Mouse (Mus musculus): ENCODE results near the gene Cald1.

Gene Cald1

DNA sequence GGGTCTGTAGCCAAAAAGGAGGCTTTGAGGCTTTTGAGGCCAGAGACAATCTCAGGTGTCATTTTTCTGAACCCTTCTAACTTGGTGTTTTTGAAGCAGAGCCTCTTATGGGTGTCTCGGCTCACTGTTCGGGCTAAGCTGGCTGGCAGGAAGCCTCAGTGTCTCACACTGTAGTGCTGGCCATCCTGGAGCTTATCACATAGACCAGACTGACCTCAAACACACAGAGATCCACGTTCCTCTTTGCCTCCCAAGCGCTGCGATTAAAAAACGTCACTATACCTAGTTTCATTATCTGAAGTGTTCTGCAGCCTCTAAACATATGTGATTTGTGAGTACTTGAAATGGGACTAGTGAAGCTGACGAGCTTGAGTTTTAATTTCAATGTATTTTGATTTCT, 76.1 kb downstream of the Cald1 start:
- no peak for DNase-seq

DNA sequence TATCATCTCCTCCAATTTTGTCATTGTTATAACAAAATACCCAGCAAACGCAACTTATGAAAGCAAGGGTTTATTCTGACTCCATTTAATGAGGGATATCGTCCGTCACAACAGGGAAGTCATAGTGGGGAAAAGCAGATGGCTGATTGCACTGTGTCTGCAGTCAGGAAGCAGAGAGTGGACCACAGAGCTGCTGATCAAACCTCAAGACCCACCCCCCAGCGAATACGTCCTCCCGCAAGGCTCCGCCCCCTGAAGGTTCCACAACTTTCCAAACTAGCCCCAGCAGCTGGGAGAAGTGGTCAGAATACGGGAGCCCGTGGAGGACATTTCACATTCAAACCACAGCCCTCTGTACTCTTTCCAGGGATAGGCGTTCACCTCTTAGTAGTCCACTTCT, 76.6 kb downstream of the Cald1 start:
- DNase-seq = no peak

DNA sequence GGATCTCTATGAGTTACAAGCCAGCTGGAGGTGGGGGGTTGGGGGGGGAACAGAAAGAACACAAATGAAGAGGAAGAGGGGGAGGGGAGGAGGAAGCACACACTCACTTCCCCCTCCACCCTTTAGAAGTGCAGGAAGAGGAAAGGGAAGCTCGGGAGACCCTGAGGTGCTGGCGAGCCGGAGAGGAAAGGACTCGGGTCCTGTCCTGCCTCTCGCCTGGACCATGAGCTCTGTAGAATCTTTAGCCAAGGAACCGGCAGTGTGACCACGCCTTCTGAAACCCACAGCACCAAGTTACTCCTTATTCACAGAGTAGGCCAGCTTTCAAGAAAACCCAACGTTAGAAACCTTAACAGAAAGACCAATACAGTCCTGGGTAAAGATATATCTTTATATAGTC, 83.8 kb downstream of the Cald1 start:
- DNase-seq = no peak

GRCm38 (mm10) chr6:34684886-34685285, 86.6 kb downstream of the Cald1 start:
- no peak for DNase-seq

DNA sequence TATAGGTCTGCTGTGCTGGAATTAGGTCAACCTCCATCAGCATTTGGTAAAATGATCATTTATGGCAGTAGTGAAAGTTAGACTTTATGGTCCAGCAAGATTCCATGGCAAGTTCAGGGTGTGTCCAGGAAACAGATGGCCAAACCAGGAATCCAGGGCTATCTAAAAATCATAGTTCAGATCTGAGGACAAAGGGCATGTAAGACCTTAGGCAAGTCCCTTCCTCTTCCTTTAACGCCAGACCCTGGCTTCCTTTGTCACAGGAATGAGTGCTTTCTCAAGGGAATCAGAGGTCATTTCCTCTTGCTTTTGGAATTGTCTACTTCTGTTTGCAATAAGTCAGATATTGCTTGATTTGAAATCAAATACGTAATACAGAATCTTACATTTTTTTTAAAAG, 90.7 kb downstream of the Cald1 start:
- DNase-seq = no peak

- DNase-seq = no peak
These were observed 93.1 kb downstream of the Cald1 start for GRCm38 (mm10) chr6:34691416-34691815.

GRCm38 (mm10) chr6:34694096-34694495, 95.8 kb downstream of the Cald1 start:
- no peak for DNase-seq

DNA sequence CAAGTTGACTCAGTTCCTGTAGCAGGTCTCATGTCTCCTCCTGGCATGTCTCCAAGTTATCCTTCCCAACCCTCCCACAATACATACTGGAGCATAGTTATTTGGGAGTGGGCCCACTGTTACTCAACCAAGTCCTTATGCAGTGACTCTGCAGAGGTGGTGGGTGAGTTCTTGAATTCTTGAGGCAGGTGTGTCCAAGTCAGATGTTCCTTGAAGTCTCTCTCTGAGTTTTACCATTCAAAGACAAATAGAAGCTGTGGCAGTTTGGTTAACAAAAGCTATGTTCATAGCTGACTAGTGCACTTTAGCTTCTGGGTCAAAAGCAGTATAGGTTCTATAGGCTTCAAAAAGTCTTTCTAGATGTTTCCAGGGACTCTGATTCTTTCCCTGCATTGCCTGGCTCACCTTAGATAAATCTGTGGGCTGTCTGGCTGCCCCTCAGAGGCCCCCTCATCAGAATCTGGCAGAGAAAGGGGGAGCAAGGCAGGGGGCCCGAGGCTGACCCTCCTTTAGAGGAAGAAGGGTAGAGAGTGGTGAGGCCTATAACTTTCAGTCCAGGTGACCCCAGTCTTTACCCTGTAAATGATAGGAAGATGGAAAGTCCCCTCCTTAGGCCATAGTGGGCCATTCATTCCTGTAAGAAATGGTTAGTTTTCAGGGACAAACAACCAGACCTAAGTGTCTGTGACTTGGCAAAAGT, 105.3 kb downstream of the Cald1 start:
- DNase-seq = no peak

DNA sequence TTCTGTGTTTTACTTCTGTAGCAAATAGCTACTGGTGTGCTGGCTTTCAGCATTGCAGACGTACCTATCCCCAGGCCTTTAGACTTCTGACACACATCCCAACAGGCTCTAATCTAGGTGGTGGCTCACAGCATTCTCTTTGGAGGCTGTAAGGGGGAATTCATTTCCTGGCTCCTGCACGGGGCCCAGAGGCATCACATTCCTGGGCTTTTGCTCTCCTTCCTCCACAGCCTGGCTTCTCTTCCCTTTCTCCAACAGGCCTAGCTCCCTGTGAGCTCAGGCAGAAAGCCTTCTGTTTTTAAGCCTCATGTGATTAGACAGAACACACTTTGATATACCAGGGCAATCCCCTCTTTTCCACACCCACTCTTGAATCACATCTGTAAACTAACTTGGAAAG, 109.2 kb downstream of the Cald1 start:
- DNase-seq = no peak

- peak; percentile 15 for DNase-seq
These were observed 110.5 kb downstream of the Cald1 start for GRCm38 (mm10) chr6:34708650-34709265.

DNA sequence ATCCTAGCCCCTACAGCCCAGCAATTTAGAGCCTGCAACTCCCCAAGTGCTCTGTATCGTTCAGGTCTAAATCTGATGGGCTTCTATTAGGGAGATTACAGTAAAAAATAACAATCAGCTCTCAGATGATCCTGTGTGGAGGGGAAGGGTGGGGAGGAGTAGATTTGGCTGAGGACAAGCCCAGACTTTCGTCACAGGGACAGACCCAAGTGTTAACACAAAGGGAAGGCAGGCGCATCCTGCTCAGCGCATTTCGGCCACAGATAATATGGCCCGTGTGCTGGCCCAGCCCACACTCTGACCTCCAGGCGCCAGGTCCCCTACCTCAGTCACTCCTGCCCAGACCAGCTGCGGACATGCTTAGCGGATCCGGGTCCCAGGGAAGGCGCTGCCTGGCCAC, 111.0 kb downstream of the Cald1 start:
- peak; percentile 15 for DNase-seq

DNA sequence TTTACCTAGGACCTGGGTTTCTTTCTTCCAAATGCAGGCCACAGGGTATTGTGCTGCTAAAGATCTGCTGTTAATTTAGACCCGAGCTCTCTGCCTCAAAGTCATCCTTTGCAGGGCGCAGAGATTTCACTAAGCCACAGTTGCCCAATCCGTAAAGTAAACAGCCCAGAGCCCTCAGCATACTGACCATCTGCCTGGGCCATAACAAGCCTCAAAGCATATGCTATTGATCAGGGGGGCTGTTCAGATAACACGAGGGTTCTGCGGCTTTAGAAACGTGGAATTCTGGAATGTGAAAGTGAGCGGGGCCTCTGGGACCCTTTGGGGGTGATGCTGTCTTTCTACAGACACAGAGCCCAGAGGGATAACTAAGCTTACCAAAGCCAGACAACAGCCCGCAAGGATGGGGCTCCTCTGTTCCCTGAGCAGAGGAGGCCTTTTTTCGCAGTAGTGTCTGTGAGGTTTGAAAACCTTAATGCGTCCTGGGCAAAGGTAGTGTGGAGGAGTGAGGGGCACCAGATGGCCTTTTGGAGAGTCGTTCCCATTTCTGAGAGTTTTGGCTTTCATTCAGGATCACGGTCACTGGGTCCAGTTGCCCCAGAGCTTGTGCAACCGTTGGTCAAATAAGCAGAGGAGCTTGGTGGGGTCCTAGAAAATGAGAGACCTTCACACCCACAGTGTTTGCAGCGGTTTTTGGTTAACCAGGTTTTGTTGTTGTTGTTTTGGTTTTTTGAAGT, 111.8 kb downstream of the Cald1 start:
- no peak for DNase-seq

- DNase-seq = no peak
These were observed 112.5 kb downstream of the Cald1 start for GRCm38 (mm10) chr6:34710848-34711247.

DNA sequence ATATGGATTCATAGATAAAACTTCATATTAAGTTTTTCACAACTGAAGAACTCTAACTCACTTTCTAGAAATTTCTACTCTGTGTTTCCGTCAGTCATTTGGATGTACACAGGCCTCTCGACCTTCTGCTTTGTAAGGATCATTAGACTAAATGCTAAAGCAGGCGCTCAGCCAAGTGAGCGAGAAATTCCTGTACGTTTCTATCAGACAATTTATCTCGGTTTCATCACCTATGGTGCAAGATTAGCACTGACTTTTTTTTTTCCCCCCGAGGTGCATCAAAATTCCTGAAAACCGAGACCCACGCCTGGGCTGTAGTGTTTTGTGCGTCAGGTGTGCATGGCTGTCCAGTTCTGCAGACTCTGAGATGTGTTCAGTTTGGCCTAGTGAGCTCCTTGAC, 113.3 kb downstream of the Cald1 start:
- no peak for DNase-seq

- DNase-seq = no peak
These were observed 114.9 kb downstream of the Cald1 start for GRCm38 (mm10) chr6:34713169-34713568.

DNA sequence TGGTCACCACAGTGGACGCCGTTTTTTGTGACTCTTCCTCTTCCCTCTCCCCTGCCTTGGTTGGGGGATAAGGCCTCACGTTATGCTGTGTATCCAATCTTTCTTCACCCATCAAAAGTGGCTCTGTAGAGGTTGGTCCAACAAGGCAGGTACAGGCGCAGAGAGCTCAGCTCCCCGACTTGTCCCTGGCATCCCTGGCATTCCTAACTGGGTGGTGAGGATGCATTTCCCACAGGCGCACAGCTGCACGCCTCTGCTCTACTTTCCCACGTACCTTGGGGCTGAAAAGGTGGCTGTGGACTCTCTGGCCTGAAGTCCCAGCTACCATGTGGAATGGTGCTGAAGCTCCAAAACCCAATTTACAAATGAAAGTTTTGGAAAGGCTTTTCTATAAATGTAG, 115.5 kb downstream of the Cald1 start:
- DNase-seq = no peak

GRCm38 (mm10) chr6:34714612-34715011, 116.3 kb downstream of the Cald1 start:
- no peak for DNase-seq

DNA sequence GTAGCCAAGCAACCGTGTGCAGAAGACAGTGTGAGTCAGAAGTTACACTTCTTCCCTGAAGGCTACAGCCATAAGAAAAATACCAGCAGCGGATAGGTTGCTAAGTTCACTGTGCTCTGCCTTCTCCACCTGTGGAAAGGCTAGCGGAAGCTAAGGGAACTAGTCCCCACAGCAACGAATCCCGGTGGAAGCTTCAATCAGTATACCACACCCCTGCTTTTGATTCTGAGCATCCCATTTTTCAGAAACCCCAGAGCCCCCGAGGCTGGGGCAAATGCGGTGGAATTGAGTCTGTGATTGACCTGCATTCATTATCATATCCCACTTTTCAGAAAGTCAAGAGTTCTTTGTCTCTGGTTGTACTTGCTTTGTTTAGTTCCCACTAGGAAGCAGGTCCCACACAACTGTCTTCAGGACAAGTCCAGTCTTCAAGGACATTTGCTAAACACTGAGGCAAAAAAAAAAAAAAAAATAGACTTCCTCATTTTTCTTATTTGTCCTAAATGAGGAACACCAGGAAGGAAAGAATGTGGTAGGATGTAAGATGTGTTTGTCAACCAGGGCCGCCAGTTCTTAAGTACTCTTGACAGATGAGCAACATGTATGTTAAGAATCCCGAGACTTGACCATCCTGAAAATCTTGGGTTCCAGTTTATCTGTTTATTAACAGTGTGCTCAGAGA, 118.0 kb downstream of the Cald1 start:
- DNase-seq = no peak

- no peak for DNase-seq
These were observed 118.8 kb downstream of the Cald1 start for GRCm38 (mm10) chr6:34716888-34717635.

DNA sequence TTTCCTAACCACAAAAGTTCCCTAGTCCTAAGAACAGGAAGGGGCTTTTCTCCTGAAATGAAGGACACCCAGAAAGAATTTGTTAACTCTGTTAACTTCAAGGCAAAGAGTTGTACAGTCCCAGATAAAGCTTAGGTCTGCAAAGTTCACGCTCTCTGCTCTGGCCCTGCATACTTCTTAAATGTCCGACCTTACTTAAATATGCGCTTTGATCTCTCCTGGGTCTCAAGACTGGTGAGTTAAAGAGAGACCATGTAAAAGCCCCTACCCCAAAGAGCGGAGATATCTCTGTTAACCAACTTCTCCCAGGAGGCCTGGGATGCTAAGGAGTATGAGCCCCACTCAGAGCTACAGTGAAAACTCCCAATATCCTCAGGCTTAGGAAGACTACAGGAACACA, 119.4 kb downstream of the Cald1 start:
- DNase-seq = no peak

DNA sequence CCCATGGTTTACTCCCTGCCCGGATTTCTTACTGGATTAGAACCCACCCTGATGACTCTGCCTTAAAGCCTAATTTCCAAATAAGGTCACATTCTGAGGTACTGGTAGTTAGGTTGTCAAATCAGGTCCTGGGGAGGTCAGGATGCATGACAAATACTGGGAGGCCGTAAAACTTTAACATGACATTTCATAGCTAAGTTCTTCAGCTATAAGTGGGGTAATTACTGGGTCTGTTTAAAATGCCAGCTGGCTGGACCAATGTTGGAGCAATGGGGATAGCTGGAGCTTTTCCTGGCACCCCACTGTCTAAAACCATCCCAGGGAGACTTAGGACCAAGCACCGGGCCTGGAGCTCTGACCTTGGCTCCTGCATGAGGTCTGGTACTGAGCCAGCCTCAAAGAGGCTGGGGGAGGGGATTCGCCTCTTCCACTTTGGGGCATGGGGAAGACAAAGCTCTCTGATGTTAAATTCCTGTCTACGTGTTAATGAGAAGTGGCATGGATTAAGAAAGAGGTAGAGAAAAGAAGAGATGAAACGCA, 120.9 kb downstream of the Cald1 start:
- DNase-seq = no peak

- DNase-seq = no peak
These were observed 122.1 kb downstream of the Cald1 start for GRCm38 (mm10) chr6:34720447-34720846.

DNA sequence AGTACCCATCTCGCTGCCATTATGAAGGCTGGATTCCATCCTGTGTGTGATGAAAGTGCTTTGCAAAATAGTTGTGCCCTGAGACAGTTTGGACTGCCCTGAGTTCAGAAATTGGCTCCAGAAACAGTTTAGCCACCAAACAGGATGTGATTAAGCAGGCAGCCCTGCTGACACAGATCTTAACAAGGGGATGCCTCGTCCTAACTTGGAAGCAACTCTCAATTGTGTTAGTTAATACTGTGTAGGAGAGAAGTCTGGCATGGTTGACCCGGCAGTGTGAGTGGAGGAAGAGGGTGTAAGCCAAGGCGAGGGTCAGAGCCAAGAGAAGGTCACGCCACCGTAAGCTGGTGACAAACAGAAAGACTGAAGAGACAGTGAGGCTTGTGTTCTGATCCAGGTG, 123.4 kb downstream of the Cald1 start:
- DNase-seq = no peak
